Mouse (Mus musculus) layer of hippocampus, adult 6 months (tissue): ENCODE measurements around the gene Sh3tc1. TPM values are rescaled to one million over a fixed set of nuclear protein-coding genes. Genes with fewer than 3 reads are reported as not detected.

Experiments
- long read RNA-seq, 2 experiments: library from polyadenylated mRNA; unstranded; transcript quantifications; one replicate each; pipeline ENCODE4 v2.0.0; 2019 to 2020
- polyA plus RNA-seq: library from polyadenylated mRNA; unstranded; fragments of <200 nt; fragmentation: Nextera tagmentation; gene quantifications from 2 replicates; pipeline ENCODE4 v1.2.3, GENCODE M21; 2021

Gene Sh3tc1
- polyA plus RNA-seq = 0.80 and 0.94 TPM in 2 replicates
- long read RNA-seq, experiment 1, partial matches to known transcripts = 0 of 1 reads
- long read RNA-seq, experiment 1, other reads (novel, unspliced or antisense) = 1 of 1 reads
- long read RNA-seq, experiment 2, full-length matches to known transcripts = 4 of 7 reads
- long read RNA-seq, experiment 2, partial matches to known transcripts = 2 of 7 reads
- long read RNA-seq, experiment 2, other reads (novel, unspliced or antisense) = 1 of 7 reads

DNA sequence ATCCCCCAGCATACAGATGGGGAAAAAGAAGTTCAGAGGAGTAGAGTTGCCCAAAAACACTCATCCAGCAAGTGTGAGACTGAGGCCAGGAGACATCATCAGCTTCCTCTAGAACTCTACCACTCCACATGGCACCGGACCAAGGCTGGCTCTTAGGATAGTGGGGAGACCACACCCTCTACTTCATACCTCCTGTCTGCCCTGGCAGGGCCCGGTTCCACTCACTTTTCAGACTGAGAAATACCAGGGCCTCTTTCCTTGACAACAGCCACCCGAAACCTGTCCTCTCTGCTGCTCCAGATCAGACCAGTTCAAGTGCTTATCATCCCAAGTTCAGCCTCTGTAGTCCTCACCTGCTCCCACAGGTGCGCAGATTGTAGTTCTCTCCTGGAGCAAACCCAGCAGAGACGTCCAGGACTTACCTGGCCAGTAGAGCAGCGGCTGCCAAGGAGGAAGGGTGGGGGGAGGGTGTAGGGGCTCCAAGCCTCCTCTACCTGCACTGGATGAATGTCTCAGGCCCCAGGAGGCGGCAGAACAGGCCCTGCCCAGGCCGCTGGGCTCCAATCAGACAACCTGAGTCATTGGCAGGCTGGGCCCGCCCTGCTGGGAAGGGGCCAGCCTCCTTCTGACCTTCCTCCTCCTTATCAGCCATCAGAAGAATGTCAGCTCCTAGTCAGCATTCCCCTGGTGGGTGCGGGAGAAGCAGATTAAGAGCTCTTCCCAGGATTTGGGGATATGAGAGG lies at the start of gene Sh3tc1:
Gene Sh3tc1 (minus strand): TSS at position 452 of the 743 bp plus-strand sequence.

GRCm38 (mm10) chr5:35757639-35758001 lies 17.8 kb upstream of the Sh3tc1 start, which contains the start of gene Ablim2:
Gene Ablim2, plus strand, starts transcription at chr5:35757880.

GRCm38 (mm10) chr5:35679256-35680155 lies 60.3 kb downstream of the Sh3tc1 start, which contains the start of gene Htra3:
Gene Htra3, minus strand, starts transcription at chr5:35679782.

Other genes with a start within 250 kb of the Sh3tc1 start
- gene Cpz, start 214.3 kb downstream of the Sh3tc1 start, polyA plus RNA-seq = 0.06 TPM in 2 replicates
- gene Trmt44, start 164.9 kb downstream of the Sh3tc1 start, polyA plus RNA-seq = 0.83 and 1.6 TPM in 2 replicates
- gene Acox3, start 156.9 kb downstream of the Sh3tc1 start, polyA plus RNA-seq = 5.6 and 6.1 TPM in 2 replicates
- 4.7 and 4.9 TPM in 2 replicates for gene Htra3, start 60.2 kb downstream of the Sh3tc1 start, polyA plus RNA-seq
- gene Ablim2, start 17.9 kb upstream of the Sh3tc1 start, polyA plus RNA-seq = 51.8 and 56.3 TPM in 2 replicates
- gene Afap1, start 153.3 kb upstream of the Sh3tc1 start, polyA plus RNA-seq = 10.6 and 11.8 TPM in 2 replicates